Mouse (Mus musculus) midbrain, embryonic 16.5 days (tissue): ENCODE results near the gene Wars. TPM values are rescaled to one million over a fixed set of nuclear protein-coding genes. Genes with fewer than 3 reads are reported as not detected.

ENCODE experiments used
- ATAC-seq: fragments of 200-750 bp; cut with Nextera tagmentation; 2 replicates; pipeline ENCODE4 v1.8.0; 2017; ENCODE audit warnings: moderate TSS enrichment
- H3K27ac ChIP-seq: fragments of 300-500 bp; sonication (generic); 2 replicates; pipeline ENCODE4 v1.5.1; 2014; ENCODE audit warnings: mild to moderate bottlenecking, low read length, mixed read lengths
- H3K27me3 ChIP-seq: fragments of 300-500 bp; sonication (generic); 2 replicates; pipeline ENCODE4 v1.6.1; 2014; ENCODE audit warnings: low read depth, low read length, mixed read lengths; ENCODE audit not compliant: control insufficient read depth, insufficient read depth
- H3K36me3 ChIP-seq: fragments of 300-500 bp; sonication (generic); 2 replicates; pipeline ENCODE4 v1.6.1; 2014; ENCODE audit warnings: mild to moderate bottlenecking, low read length, moderate library complexity, mixed read lengths; ENCODE audit not compliant: control insufficient read depth, insufficient read depth
- H3K4me1 ChIP-seq: fragments of 300-500 bp; sonication (generic); 2 replicates; pipeline ENCODE4 v1.6.1; 2014; ENCODE audit warnings: mild to moderate bottlenecking, low read length, mixed read lengths; ENCODE audit not compliant: control insufficient read depth, insufficient read depth
- H3K4me2 ChIP-seq: fragments of 300-500 bp; sonication (generic); 2 replicates; pipeline ENCODE4 v1.6.1; 2014; ENCODE audit warnings: mild to moderate bottlenecking, low read length, mixed read lengths
- H3K4me3 ChIP-seq: fragments of 300-500 bp; sonication (generic); 2 replicates; pipeline ENCODE4 v1.5.1; 2014; ENCODE audit warnings: low read depth, mild to moderate bottlenecking, low read length, moderate library complexity, mixed read lengths
- H3K9ac ChIP-seq: fragments of 300-500 bp; sonication (generic); 2 replicates; pipeline ENCODE4 v1.6.1; 2014; ENCODE audit warnings: low read depth, low read length, mixed read lengths
- H3K9me3 ChIP-seq: fragments of 300-500 bp; sonication (generic); replicated peaks from 2 replicates; pipeline ENCODE4 v1.6.1; 2014; ENCODE audit warnings: mild to moderate bottlenecking, low read length, mixed read lengths; ENCODE audit not compliant: control insufficient read depth, poor library complexity, severe bottlenecking
- WGBS: fragments of 180-500 bp; shearing (Covaris S2); extraction: QIAGEN DNeasy Blood & Tissue Kit; methylation state at CpG from one replicate; pipeline ENCODE4 v1.1.7; 2014; 5-methylcytosine and 5-hydroxymethylcytosine counted together
- polyA plus RNA-seq: library from polyadenylated mRNA; unstranded; fragments of >200 nt; fragmentation: Nextera tagmentation; extraction: Ambion mirVana; gene quantifications from 2 replicates; pipeline ENCODE4 v1.2.1, GENCODE M21; 2015

Gene Wars
- polyA plus RNA-seq, 1 experiment from 2014 or later, result 109 TPM

- no peak overlapping the region for H3K9ac ChIP-seq
- ATAC-seq, result no peak
- H3K4me1 ChIP-seq, result peaks cover 24% of the 10 kb centered on the region
- no peak overlapping the region for H3K4me2 ChIP-seq
- WGBS, result 90% methylated on average over 6 of the region's 6 CpGs
- H3K36me3 ChIP-seq, result peaks cover 7% of the 10 kb centered on the region
- no peaks in the 10 kb centered on the region for H3K9me3 ChIP-seq
- no peaks in the 10 kb centered on the region for H3K27me3 ChIP-seq
- H3K27ac ChIP-seq, result no peak overlapping the region
- H3K4me3 ChIP-seq, result no peak overlapping the region
Observed at GRCm38 (mm10) chr12:108841181-108841580, 52.8 kb downstream of the Wars start.

- Histone ChIP-seq H3K4me3 (peak overlapping the region; percentile 81), H3K27me3 (no peaks in the 10 kb centered on the region), H3K9ac (peak overlapping the region; percentile 86), H3K4me2 (peak overlapping the region; percentile 83), H3K4me1 (peaks cover 35% of the 10 kb centered on the region), H3K27ac (peak overlapping the region; percentile 70; the same call in 1 of the 2 replicates), H3K9me3 (no peaks in the 10 kb centered on the region), H3K36me3 (no peaks in the 10 kb centered on the region)
- WGBS, result 67% methylated on average over 7 of the region's 7 CpGs
- ATAC-seq, result no peak
Observed at GRCm38 (mm10) chr12:108836722-108837121, 57.3 kb downstream of the Wars start.

GRCm38 (mm10) chr12:108835840-108836409, 58.0 kb downstream of the Wars start, which contains the start of the genes Slc25a29 and Slc25a47:
Slc25a29 (minus strand) TSS chr12:108835883.
Slc25a47 (plus strand) TSS chr12:108836046.
- Histone ChIP-seq H3K4me3 (peak within 1 kb of the TSS; percentile 81), H3K27me3 (no peaks in the 10 kb centered on the region), H3K4me1 (peaks cover 35% of the 10 kb centered on the region), H3K27ac (peak within 1 kb of the TSS; percentile 70), H3K4me2 (peak within 1 kb of the TSS; percentile 83), H3K9ac (peak within 1 kb of the TSS; percentile 86), H3K9me3 (no peaks in the 10 kb centered on the region), H3K36me3 (no peaks in the 10 kb centered on the region)
- ATAC-seq, result peak; percentile 99
- under 1% methylated on average over 45 of the region's 53 CpGs for WGBS

- WGBS, result 1% methylated on average over 51 of the region's 51 CpGs
- ATAC-seq, result peak; percentile 23
- Histone ChIP-seq H3K4me1 (peaks cover 35% of the 10 kb centered on the region), H3K9ac (peak overlapping the region; percentile 81), H3K9me3 (no peaks in the 10 kb centered on the region), H3K36me3 (no peaks in the 10 kb centered on the region), H3K27ac (peak overlapping the region; percentile 59), H3K4me2 (peak overlapping the region; percentile 83), H3K27me3 (no peaks in the 10 kb centered on the region), H3K4me3 (peak overlapping the region; percentile 81)
Observed at GRCm38 (mm10) chr12:108835208-108835839, 58.6 kb downstream of the Wars start.

- Histone ChIP-seq H3K4me1 (peaks cover 35% of the 10 kb centered on the region), H3K36me3 (no peaks in the 10 kb centered on the region), H3K9ac (peak overlapping the region; percentile 81), H3K4me3 (peak overlapping the region; percentile 81), H3K27me3 (no peaks in the 10 kb centered on the region), H3K27ac (no peak overlapping the region), H3K9me3 (no peaks in the 10 kb centered on the region), H3K4me2 (peak overlapping the region; percentile 83)
- no peak for ATAC-seq
- WGBS, result 42% methylated on average over 5 of the region's 5 CpGs
Observed at GRCm38 (mm10) chr12:108834786-108835185, 59.2 kb downstream of the Wars start.

- peak overlapping the region; percentile 83 for H3K4me2 ChIP-seq
- no peak for ATAC-seq
- H3K9me3 ChIP-seq, result no peaks in the 10 kb centered on the region
- peaks cover 35% of the 10 kb centered on the region for H3K4me1 ChIP-seq
- no peaks in the 10 kb centered on the region for H3K36me3 ChIP-seq
- WGBS, result 88% methylated on average over 3 of the region's 3 CpGs
- 0 out of 2 replicates have a peak overlapping the region, but pooled peaks have one; percentile 81 for H3K9ac ChIP-seq
- H3K27ac ChIP-seq, result no peak overlapping the region
- H3K27me3 ChIP-seq, result no peaks in the 10 kb centered on the region
- H3K4me3 ChIP-seq, result no peak overlapping the region; the same call in 1 of the 2 replicates
Observed at GRCm38 (mm10) chr12:108834337-108834736, 59.6 kb downstream of the Wars start.

GRCm38 (mm10) chr12:108833408-108833807, 60.6 kb downstream of the Wars start:
- H3K9me3 ChIP-seq, result no peaks in the 10 kb centered on the region
- 94% methylated on average over 3 of the region's 3 CpGs for whole genome bisulfite sequencing
- H3K4me3 ChIP-seq, result no peak overlapping the region
- no peak for ATAC-seq
- H3K4me1 ChIP-seq, result peaks cover 33% of the 10 kb centered on the region
- no peak overlapping the region for H3K9ac ChIP-seq
- H3K27me3 ChIP-seq, result no peaks in the 10 kb centered on the region
- no peaks in the 10 kb centered on the region for H3K36me3 ChIP-seq
- no peak overlapping the region for H3K4me2 ChIP-seq
- H3K27ac ChIP-seq, result no peak overlapping the region

GRCm38 (mm10) chr12:108832851-108833250, 61.1 kb downstream of the Wars start:
- H3K4me1 ChIP-seq, result peaks cover 27% of the 10 kb centered on the region
- WGBS, result 90% methylated on average over 8 of the region's 8 CpGs

GRCm38 (mm10) chr12:108831966-108832643, 61.9 kb downstream of the Wars start:
- H3K4me3 ChIP-seq, result no peak overlapping the region
- no peaks in the 10 kb centered on the region for H3K9me3 ChIP-seq
- no peaks in the 10 kb centered on the region for H3K27me3 ChIP-seq
- H3K27ac ChIP-seq, result no peak overlapping the region
- 71% methylated on average over 9 of the region's 9 CpGs for WGBS
- H3K4me1 ChIP-seq, result peaks cover 20% of the 10 kb centered on the region
- no peak for ATAC-seq
- peaks cover 1% of the 10 kb centered on the region; the same call in 1 of the 2 replicates for H3K36me3 ChIP-seq
- no peak overlapping the region for H3K4me2 ChIP-seq
- H3K9ac ChIP-seq, result no peak overlapping the region

More at GRCm38 (mm10) chr12:108832851-108833250, 61.1 kb downstream of the Wars start:
- no peak overlapping the region for H3K4me2 ChIP-seq
- H3K4me3 ChIP-seq, result no peak overlapping the region
- H3K27me3 ChIP-seq, result no peaks in the 10 kb centered on the region
- H3K9me3 ChIP-seq, result no peaks in the 10 kb centered on the region
- H3K27ac ChIP-seq, result no peak overlapping the region
- H3K36me3 ChIP-seq, result no peaks in the 10 kb centered on the region
- H3K9ac ChIP-seq, result no peak overlapping the region
- ATAC-seq, result no peak
